ENCODE assay signal across 14 mouse cellular contexts in genomic region chr11:41493277-41493676, GRCm38 (mm10).
DNase-seq lines count a peak whose midpoint lies in the region; ATAC-seq and TF ChIP-seq lines count a peak whose summit lies in the region.
"Had no signal": no experiment of that assay in that cellular context is flagged by ENCODE, and none has a peak within 500 bp of the region (broad histone marks: within the 10 kb centered on the region; RNA-seq: fewer than 3 reads in every experiment).

No protein-coding gene starts in this region.

- ATAC-seq in embryonic facial prominence, embryonic 13.5 days (ENCODE audit: insufficient number of reproducible peaks, insufficient read depth, low FRiP score, low TSS enrichment, low read depth), result no peak
- ATAC-seq: inflammation-experienced regulatory T-cells, adult 6 months had no signal

- H3K4me1 ChIP-seq in embryonic facial prominence, embryonic 13.5 days, result 0 out of 2 replicates have a peak, but pooled peaks cover 3% of the 10 kb centered on the region
- H3K4me1 ChIP-seq: liver, embryonic 13.5 days; midbrain, embryonic 12.5 days had no signal

- no peaks in the 10 kb centered on the region for H3K36me3 ChIP-seq in embryonic facial prominence, embryonic 13.5 days
- H3K36me3 ChIP-seq: liver, embryonic 13.5 days; midbrain, embryonic 12.5 days had no signal

- H3K9me3 ChIP-seq in embryonic facial prominence, embryonic 13.5 days, result no peaks in the 10 kb centered on the region
- H3K9me3 ChIP-seq: liver, embryonic 13.5 days; midbrain, embryonic 12.5 days had no signal

- no peak overlapping the region for H3K9ac ChIP-seq in embryonic facial prominence, embryonic 13.5 days
- H3K9ac ChIP-seq: liver, embryonic 13.5 days; midbrain, embryonic 12.5 days had no signal

- TF ChIP-seq CTCF in left cerebral cortex, adult 2 months (IDR thresholded peaks at IDR 0.05), result no peak

- no peak overlapping the region for H3K4me3 ChIP-seq in embryonic facial prominence, embryonic 13.5 days
- H3K4me3 ChIP-seq in left cerebral cortex, adult 2 months, result no peak overlapping the region
- H3K4me3 ChIP-seq: heart, adult 2 months; liver, embryonic 13.5 days; midbrain, embryonic 12.5 days had no signal

- DNase-seq in frontal cortex, postnatal 10 days (ENCODE audit: low spot score in 2 of 2), result peak; percentile 10 to 16
- DNase-seq in left cerebral cortex, adult 2 months (ENCODE audit: extremely low spot score in 1 of 2, low spot score in 2 of 2), result peak; percentile 9 to 20
- DNase-seq in right cerebral cortex, postnatal 10 days (ENCODE audit: low spot score in 2 of 2), result peak; percentile 54 to 72
- DNase-seq in retina, postnatal 1 day, result no peak
- no peak for DNase-seq in ovary, postnatal 10 days (ENCODE audit: low spot score)
- DNase-seq in adrenal gland, adult 8-10 months, result no peak
- DNase-seq: cerebellum, adult 9-11 months; heart, adult 2 months; liver, embryonic 13.5 days; lung, postnatal 10 days had no signal

- intact Hi-C loops in left cerebral cortex, adult 2 months (cut with DNase I), result loop anchor here (2.0 to 5.0 kb wide), 6 partner anchors 160 to 706 kb away; no protein-coding TSS in a partner anchor

- H3K4me2 ChIP-seq in embryonic facial prominence, embryonic 13.5 days, result 0 out of 2 replicates have a peak overlapping the region, but pooled peaks have one; percentile 7
- H3K4me2 ChIP-seq: liver, embryonic 13.5 days; midbrain, embryonic 12.5 days had no signal

- H3K27ac ChIP-seq in embryonic facial prominence, embryonic 13.5 days, result no peak overlapping the region
- H3K27ac ChIP-seq in left cerebral cortex, adult 2 months, result peak overlapping the region; percentile 83
- H3K27ac ChIP-seq: heart, adult 2 months; kidney, postnatal 0 days; liver, embryonic 13.5 days; midbrain, embryonic 12.5 days had no signal

- H3K27me3 ChIP-seq in embryonic facial prominence, embryonic 13.5 days, result no peaks in the 10 kb centered on the region
- H3K27me3 ChIP-seq: liver, embryonic 13.5 days; midbrain, embryonic 12.5 days had no signal

- 26% methylated on average over 7 of the region's 7 CpGs for WGBS in embryonic facial prominence, embryonic 13.5 days

Comparison
In these comparisons a context has a peak if more than half of its experiments do, and no peak if none do; other contexts are left out.
1. DNase-seq: peak in frontal cortex, postnatal 10 days (2 of 2), left cerebral cortex, adult 2 months (2 of 2) and right cerebral cortex, postnatal 10 days (2 of 2); none in retina, postnatal 1 day (single experiment), ovary, postnatal 10 days (single experiment) and adrenal gland, adult 8-10 months (single experiment).